Mouse (Mus musculus) cortical plate, adult 2 months (tissue): ENCODE data around the gene Umad1.

Experiments used
- CTCF ChIP-seq: fragments of 200-500 bp; IDR thresholded peaks from 2 replicates; pipeline ENCODE4 v1.5.1; 2011; ENCODE audit warnings: mild to moderate bottlenecking, control low read depth, low read length; ENCODE audit not compliant: insufficient read depth; ENCODE audit errors: extremely low read depth
- POLR2A ChIP-seq: fragments of 200-500 bp; IDR thresholded peaks from 2 replicates; pipeline ENCODE4 v1.6.1; 2011; ENCODE audit warnings: mild to moderate bottlenecking, low read length, control low read depth; ENCODE audit not compliant: insufficient read depth; ENCODE audit errors: extremely low read depth

GRCm38 (mm10) chr6:8351507-8351906, 92.4 kb downstream of the Umad1 start:
- no peak for TF ChIP-seq POLR2A
- no peak for TF ChIP-seq CTCF
